Mouse (Mus musculus): ENCODE results near the gene Cpm.

The Cpm gene

DNA sequence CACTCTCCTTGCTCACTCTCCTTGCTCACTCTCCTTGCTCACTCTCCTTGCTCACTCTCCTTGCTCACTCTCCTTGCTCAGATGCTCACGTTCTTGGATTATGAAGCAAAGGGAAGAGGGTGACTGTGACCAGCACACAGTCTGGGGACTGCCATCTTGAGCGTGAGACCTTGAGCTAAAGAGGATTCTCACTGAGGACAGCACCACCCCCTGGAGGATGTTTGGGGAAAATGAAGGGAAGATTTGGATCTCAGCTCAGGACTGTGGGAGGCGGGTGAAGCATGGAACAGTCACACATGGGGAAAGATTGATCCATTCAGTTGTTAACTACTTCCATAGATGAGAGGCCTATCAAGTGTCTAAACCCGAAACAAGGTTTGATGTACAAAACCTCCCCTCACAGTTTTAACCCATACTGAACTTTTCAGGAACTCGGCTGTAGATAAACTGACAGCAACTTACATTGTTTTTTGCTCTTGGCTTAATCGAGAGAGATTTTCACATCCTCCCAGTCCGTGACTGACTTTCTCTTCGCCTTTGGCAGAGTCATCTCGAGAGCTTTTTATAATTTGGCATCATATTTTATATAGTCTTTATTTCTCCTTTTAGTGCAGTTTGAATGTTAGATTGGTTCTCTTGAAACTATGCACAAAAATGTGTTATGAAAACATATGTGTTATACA, 7.9 kb downstream of the Cpm start:
- DNase-seq, result no peak

DNA sequence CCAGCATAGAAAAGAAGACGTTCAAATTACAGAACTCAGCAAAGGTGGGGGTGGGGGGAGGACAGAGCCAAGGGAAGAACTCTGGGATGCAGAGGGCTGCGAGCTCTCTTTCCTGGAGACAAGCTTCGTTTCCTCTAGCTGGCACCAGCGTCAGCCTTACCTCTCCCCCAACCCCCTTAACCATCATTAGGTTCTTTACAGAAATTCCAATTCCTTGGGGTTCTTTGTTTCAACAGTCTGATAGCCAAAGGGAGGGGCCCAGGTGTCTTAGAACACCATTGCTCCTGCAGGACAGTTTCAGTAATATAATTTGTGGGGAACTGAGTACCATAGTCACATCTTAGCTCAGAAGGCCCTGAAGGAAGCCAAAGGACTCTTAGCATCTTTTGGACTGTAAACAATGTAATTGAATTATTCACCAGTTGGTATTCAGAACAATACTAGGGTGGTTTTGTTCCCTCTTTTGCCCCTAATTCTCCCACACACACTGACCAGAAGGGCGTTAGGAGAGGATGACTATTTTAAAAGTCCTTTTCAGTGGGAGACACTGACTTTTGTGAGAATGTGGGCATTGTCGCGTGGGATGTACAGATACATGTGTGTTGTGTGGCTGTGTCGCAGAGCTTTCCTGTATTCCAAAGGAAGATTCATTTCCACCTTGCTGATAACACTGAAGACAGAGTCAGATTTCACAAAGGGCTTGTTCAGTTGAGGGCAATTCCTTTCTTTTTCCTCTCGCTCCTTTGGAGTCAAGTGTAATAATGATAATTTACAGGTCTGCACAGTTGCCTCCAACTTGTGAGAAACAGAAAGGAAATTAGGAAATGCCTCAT, 8.7 kb downstream of the Cpm start:
- DNase-seq, result no peak

GRCm38 (mm10) chr10:117638578-117639220, 9.4 kb downstream of the Cpm start:
- DNase-seq, result no peak

DNA sequence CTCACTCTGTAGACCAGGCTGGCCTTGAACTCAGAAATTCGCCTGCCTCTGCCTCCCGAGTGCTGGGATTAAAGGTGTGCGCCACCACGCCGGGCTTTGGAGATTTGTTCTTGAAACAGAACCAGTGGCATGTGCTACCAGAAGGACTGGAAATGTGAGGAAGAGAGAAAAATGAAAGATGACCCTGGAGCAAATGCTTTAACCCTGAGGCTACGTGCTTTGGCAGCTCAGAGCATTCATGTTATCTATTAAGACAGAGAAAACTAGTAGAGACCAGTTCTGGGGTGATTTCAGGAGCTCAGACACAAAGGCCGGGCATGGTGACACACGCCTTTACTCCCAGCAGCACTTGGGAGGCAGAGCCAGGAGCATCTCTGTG, 9.9 kb downstream of the Cpm start:
- DNase-seq, result no peak

DNA sequence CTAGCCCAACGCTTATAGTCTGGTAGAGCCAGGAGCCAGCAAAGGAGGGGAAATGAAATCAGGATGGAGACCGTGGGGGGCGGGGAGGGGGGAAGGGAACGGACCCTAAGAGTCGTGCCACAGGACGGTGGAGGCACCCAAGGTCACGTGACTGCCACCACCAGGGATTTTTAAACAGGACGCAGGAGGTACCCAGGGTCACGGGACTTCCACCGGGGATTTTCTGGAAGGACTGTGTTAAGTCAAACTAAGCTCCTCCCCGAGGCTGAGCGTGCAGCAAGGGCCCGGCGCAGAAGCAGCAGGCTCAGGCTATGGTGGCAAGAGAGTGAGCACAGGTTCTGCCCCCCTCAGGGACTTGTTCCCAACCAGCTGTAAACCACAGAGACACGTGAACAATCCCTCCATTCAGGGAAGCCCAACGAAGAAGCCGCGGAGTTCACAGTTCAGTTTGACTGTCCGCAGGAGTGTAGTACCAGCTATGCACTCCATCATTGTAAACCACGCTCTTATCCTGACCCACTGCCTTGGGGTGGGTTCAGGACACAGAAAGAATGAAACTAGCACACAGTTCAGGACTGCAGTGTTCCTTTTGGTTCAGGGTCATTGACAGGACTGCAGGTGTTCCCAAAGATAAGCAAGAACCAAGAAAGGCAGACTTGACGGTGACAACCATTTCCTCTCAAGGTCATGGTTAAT, 10.7 kb downstream of the Cpm start:
- no peak for DNase-seq

- DNase-seq, result no peak
These were observed 11.3 kb downstream of the Cpm start for GRCm38 (mm10) chr10:117640595-117641078.

GRCm38 (mm10) chr10:117641400-117642200, 12.3 kb downstream of the Cpm start:
- DNase-seq, result no peak

- no peak for DNase-seq
These were observed 12.8 kb downstream of the Cpm start for GRCm38 (mm10) chr10:117642201-117642450.

DNA sequence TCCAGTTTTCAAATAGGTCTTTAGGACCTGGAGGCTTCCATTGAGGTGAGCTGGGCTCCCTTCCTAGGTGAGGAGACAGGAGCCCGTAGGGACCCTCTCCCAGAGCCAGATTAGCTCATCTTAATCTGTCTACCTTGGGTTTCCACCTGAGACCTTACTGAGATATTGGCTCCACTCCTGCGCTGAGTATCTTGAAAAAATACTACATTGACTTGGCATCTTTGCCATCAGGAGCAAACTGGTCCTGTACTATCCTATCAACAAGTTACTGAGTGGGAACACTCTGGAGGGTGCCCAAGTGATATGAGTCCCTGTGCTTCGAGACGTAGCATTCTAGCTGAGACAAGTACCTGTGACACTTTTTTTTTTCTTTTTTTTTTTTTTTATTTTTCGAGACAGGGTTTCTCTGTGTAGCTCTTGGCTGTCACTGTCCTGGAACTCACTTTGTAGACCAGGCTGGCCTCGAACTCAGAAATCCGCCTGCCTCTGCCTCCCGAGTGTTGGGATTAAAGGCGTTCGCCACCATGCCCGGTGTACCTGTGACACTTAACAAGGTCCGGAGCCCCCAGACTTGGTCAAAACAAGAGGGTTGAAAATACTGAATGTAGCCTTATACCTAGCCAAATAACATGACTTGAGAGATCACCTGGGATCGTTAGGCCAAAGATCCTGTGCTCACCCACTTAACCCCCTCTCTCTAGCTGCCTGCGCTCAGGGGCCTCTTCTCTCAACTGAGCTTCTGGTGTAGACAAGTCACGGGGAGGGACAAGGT, 13.4 kb downstream of the Cpm start:
- no peak for DNase-seq

DNA sequence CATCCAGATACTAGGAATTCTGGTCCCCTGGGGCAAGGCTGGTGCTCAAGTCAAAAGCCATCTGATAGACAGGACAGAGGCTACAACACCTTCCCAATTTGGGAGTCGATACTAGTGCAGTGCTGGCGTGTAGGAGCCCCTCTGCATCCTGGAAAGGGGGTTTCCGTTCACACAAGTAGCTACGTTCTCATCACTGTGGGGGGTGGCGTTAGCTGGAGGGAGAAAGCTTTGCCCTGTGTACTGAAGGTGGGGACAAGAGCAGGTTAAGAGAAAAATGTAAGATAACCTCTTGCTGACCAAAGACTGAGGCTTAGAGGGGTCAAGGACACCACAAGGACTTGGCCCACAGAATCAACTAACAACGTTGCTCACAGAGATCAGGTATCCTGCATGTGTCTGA, 14.0 kb downstream of the Cpm start:
- DNase-seq, result no peak

GRCm38 (mm10) chr10:117643711-117644428, 14.6 kb downstream of the Cpm start:
- no peak for DNase-seq

- DNase-seq, result no peak
These were observed 15.1 kb downstream of the Cpm start for GRCm38 (mm10) chr10:117644429-117644748.

DNA sequence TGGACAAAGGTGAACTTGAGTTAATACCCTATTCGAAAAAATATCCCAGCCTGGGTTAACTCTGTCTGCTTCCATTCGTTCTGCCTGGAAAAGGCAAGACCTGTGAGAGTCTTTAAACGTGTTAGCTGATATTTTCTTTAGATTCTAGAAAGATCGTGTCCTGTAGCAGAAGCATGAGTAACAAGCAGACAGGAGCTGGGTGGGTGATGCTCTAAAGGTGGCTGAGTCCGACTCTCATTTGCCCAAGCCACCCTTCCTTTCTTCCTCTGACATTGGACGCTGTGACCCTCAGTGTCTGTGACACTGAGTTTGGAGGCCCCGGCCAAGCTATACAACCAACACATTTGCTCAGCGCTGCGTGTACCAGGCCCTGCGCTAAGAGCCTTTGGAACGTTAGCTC, 15.5 kb downstream of the Cpm start:
- DNase-seq, result no peak

- DNase-seq, result no peak
These were observed 16.2 kb downstream of the Cpm start for GRCm38 (mm10) chr10:117645487-117645964.

DNA sequence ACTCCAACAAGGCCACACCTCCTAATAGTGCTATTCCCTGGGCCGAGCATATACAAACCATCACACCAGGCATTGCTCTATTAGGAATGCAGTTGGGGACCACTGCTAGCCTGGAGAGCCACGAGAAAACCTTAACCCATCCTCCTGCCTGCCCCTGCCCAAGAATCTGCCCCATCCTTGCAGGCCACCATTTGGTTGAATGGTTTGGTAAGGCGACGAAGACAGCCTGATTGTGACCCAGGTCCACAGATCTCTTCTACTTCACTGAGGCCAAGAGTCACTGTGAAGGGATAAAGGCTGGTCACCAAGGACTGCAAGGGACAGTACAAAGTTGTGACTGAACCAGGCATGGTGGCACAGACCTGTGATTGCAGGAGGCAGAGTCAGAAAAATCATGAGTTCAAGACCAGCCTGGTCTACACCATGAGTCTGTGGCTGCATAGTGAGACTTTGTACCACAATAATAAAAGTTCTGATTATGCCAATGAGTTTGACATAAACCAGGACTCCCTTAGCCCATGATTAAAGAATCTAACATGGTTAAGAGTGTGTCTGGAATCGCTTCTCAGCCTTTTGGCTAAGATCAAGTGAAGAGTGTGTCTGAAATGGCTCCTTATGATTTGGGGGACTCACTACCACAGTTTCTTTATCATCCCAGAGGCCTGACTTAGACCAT, 17.3 kb downstream of the Cpm start:
- DNase-seq, result no peak

DNA sequence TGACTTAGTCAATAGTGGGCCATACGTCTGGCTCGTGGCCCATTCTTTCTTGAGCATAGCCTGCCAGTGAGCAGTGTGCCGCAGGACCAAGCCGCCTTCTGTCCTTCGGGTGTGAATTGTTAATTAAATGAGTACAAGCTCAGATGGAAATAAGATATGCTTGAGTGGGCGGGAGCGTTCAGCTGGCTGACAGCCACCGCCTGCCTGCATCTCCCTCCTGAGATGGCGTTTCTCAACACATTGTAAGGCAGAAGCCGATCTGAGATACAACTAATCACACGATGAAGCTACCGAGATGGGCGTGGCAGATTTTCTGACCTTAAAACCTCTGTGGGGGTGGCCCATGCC, 17.8 kb downstream of the Cpm start:
- DNase-seq, result peak; percentile 11 to 15

DNA sequence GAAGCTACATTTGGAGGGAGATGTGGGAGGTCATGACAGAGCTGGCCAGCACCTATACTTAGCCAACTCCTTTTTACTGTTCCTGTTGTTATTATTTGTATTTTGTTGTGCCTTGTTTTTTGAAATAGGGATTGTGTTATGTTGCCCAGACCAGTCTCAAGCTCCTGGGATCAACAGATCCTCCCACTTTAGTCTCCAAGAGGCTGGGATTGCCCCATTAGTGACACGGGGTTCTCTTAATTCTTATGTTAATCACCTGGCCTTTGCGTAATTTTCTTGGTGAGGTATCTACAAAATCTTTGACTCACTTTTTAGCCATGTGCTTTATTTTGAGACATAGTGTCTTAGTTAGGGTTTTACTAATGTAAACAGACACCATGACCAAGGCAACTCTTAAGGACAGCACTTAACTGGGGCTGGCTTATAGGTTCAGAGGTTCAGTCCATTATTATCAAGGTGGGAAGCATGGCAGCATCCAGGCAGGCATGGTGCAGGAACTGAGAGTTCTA, 18.7 kb downstream of the Cpm start:
- DNase-seq, result no peak

DNA sequence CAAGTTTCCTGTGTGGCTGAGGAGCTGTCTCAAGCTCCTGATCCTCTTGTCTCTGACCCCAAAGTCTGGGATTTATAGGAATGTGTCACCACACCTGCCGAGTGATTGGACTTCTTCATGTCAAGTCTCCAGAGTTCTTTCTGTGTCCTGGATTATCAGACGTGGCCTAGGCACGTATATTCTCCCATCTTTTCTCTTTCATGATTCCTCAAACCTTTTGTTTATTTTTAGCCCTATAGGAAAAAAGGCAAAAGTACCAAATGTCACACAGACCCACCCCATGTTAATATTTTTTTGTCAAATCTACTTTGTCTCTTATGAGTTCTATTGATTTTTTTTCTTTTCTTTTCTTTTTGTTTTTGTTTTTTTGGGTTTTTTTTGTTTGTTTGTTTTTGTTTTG, 19.3 kb downstream of the Cpm start:
- no peak for DNase-seq

GRCm38 (mm10) chr10:117649292-117650041, 20.2 kb downstream of the Cpm start:
- DNase-seq, result no peak

Data from cerebellum, adult 18-20 months (tissue).